Mouse (Mus musculus): ENCODE measurements around the gene Sumo1. TPM values are rescaled to one million over a fixed set of nuclear protein-coding genes. Genes with fewer than 3 reads are reported as not detected.

Sumo1 gene
- total and polyA plus RNA-seq, 3 experiments = 129 to 131 TPM; not detected in 1

DNA sequence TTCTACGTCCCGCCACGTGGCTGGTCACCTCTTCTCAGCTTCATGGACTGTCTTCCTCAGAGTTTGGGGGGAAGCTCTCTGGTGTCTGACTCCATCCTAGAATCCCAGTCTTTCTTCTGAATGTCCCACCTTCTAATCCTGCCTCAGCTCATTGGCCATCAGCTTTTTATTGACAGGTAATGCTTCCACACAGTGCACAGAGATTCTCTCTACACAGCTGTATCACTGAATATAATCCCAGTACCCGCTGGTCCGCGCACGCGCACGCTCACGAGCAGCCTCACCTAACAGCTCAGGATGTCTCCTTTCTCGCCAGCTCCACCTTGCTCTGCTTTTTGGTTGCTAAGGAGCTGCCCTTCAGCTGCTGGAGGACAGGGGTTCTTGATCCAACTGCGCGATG lies 64.2 kb downstream of the Sumo1 start:
- H3K9ac ChIP-seq (ENCODE audit: control insufficient read depth, low read depth, low read length, poor library complexity, severe bottlenecking) = no peak overlapping the region
- peaks cover 3% of the 10 kb centered on the region in 2 experiments; a peak in 3 of 4 replicates for H3K27me3 ChIP-seq (ENCODE audit: control insufficient read depth in 1 of 2, insufficient read depth in 2 of 2, low read length in 2 of 2)
- no peak for TF ChIP-seq JUND (IDR thresholded peaks at IDR 0.05; ENCODE audit: low read depth, low read length)
- TF ChIP-seq KAT2A (conservative IDR thresholded peaks at IDR 0.05; ENCODE audit: low read depth, low read length) = no peak
- TF ChIP-seq E2F4 (IDR thresholded peaks at IDR 0.05; ENCODE audit: borderline replicate concordance, low read depth, low read length) = no peak
- no peak for TF ChIP-seq SIN3A (IDR thresholded peaks at IDR 0.05; ENCODE audit: low read length)
- TF ChIP-seq GATA1 (IDR thresholded peaks at IDR 0.05; ENCODE audit: low read depth, low read length) = no peak
- no peak for TF ChIP-seq CHD2 (IDR thresholded peaks at IDR 0.05; ENCODE audit: low read length)
- no peak for TF ChIP-seq ZKSCAN1 (IDR thresholded peaks at IDR 0.05; ENCODE audit: low read depth, low read length)
- no peak for TF ChIP-seq TBP (IDR thresholded peaks at IDR 0.05; ENCODE audit: low read depth, low read length)
- TF ChIP-seq ETS1 (IDR thresholded peaks at IDR 0.05; ENCODE audit: low read depth, low read length) = no peak
- TF ChIP-seq RCOR1 (IDR thresholded peaks at IDR 0.05; ENCODE audit: low read depth, low read length) = no peak
- no peak for TF ChIP-seq RAD21 (IDR thresholded peaks at IDR 0.05; ENCODE audit: low read depth, low read length)
- no peak for TF ChIP-seq CHD1 (IDR thresholded peaks at IDR 0.05; ENCODE audit: low read depth, low read length)
- TF ChIP-seq BHLHE40 (IDR thresholded peaks at IDR 0.05; ENCODE audit: borderline replicate concordance, low read depth, low read length) = no peak
- TF ChIP-seq NELFE (IDR thresholded peaks at IDR 0.05; ENCODE audit: low read depth, low read length) = no peak
- no peak for TF ChIP-seq MAFK (IDR thresholded peaks at IDR 0.05; ENCODE audit: borderline replicate concordance, low read depth, low read length)
- no peak for TF ChIP-seq NRF1 (IDR thresholded peaks at IDR 0.05; ENCODE audit: insufficient read depth, low read depth, low read length, poor library complexity, severe bottlenecking)
- TF ChIP-seq SMC3 (IDR thresholded peaks at IDR 0.05; ENCODE audit: low read depth, low read length) = no peak
- TF ChIP-seq CTCF (IDR thresholded peaks at IDR 0.05 in 2 of 3, conservative IDR thresholded peaks at IDR 0.05 in 1 of 3; ENCODE audit: control insufficient read depth in 1 of 3, insufficient read depth in 1 of 3, low read depth in 2 of 3, low read length in 3 of 3, poor library complexity in 1 of 3, severe bottlenecking in 1 of 3) = no peak
- TF ChIP-seq TAL1 (IDR thresholded peaks at IDR 0.05; ENCODE audit: low read length) = no peak
- DNase-seq (ENCODE audit: low read depth, low spot score) = no peak
- H3K36me3 ChIP-seq (ENCODE audit: control insufficient read depth in 1 of 2, insufficient read depth in 2 of 2, low read length in 2 of 2) = no peaks in the 10 kb centered on the region
- H3K79me2 ChIP-seq (ENCODE audit: control insufficient read depth, insufficient read depth, low read length, poor library complexity) = no peaks in the 10 kb centered on the region
- no peaks in the 10 kb centered on the region for H3K9me3 ChIP-seq (replicated peaks; ENCODE audit: insufficient read depth, low read length)
- H3K4me3 ChIP-seq (ENCODE audit: control insufficient read depth in 1 of 2, insufficient read depth in 1 of 2, low read depth in 2 of 2, low read length in 2 of 2) = no peak overlapping the region
- 0 out of 4 replicates have a peak, but pooled peaks cover 0 to 2% of the 10 kb centered on the region in 2 experiments for H3K4me1 ChIP-seq (ENCODE audit: control insufficient read depth in 1 of 2, insufficient read depth in 2 of 2, low read length in 2 of 2)
- no peak overlapping the region for H3K27ac ChIP-seq (ENCODE audit: control insufficient read depth, low read depth, low read length)

DNA sequence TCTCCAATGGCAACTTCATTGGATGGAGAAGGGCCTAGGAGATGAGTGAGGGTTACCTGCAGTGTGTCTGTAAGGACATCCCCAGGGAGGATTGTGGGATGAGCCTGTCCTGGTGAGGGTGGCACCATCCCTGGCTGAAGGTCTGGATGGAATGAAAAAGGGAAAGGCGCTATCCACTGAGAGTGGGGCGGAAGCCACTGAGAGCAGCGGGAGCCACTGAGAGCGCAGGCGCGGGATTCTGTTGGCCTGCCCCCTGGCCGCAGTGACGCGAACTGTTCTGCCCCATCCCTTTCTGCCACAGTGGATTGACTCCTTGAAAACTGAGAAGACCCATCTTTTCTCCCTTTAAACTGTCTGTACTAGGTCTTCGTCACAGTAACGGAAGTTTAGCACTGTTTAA lies 66.7 kb downstream of the Sumo1 start:
- peaks cover 3% of the 10 kb centered on the region in 2 experiments for H3K27me3 ChIP-seq (ENCODE audit: control insufficient read depth in 1 of 2, insufficient read depth in 2 of 2, low read length in 2 of 2)
- H3K79me2 ChIP-seq (ENCODE audit: control insufficient read depth, insufficient read depth, low read length, poor library complexity) = no peaks in the 10 kb centered on the region
- TF ChIP-seq ZC3H11A (IDR thresholded peaks at IDR 0.05; ENCODE audit: low read depth, low read length) (no peak), NRF1 (IDR thresholded peaks at IDR 0.05; ENCODE audit: insufficient read depth, low read depth, low read length, poor library complexity, severe bottlenecking) (no peak), CHD1 (IDR thresholded peaks at IDR 0.05; ENCODE audit: low read depth, low read length) (no peak), TCF12 (IDR thresholded peaks at IDR 0.05; ENCODE audit: low read depth, low read length) (no peak), RCOR1 (IDR thresholded peaks at IDR 0.05; ENCODE audit: low read depth, low read length) (no peak), GABPA (IDR thresholded peaks at IDR 0.05; ENCODE audit: low read depth, low read length) (no peak), USF2 (IDR thresholded peaks at IDR 0.05; ENCODE audit: borderline replicate concordance in 1 of 2, insufficient read depth in 1 of 2, low read depth in 1 of 2, low read length in 2 of 2) (no peak), POLR2AphosphoS5 (IDR thresholded peaks at IDR 0.05; ENCODE audit: borderline replicate concordance, low read depth, low read length) (no peak), ELF1 (IDR thresholded peaks at IDR 0.05; ENCODE audit: low read depth, low read length) (no peak), ZKSCAN1 (IDR thresholded peaks at IDR 0.05; ENCODE audit: low read depth, low read length) (no peak), ZMIZ1 (IDR thresholded peaks at IDR 0.05; ENCODE audit: low read depth, low read length) (no peak), POLR2AphosphoS2 (IDR thresholded peaks at IDR 0.05; ENCODE audit: low read length) (no peak), NELFE (IDR thresholded peaks at IDR 0.05; ENCODE audit: low read depth, low read length) (no peak), TAL1 (IDR thresholded peaks at IDR 0.05; ENCODE audit: low read length) (no peak), BHLHE40 (IDR thresholded peaks at IDR 0.05; ENCODE audit: borderline replicate concordance, low read depth, low read length) (no peak), MEF2A (IDR thresholded peaks at IDR 0.05; ENCODE audit: extremely low read depth, insufficient replicate concordance, low read depth, low read length, poor library complexity, severe bottlenecking) (no peak), HCFC1 (IDR thresholded peaks at IDR 0.05; ENCODE audit: low read depth, low read length) (no peak), MYC (IDR thresholded peaks at IDR 0.05; ENCODE audit: low read depth, low read length) (no peak), MXI1 (IDR thresholded peaks at IDR 0.05; ENCODE audit: low read depth, low read length) (no peak)
- no peak overlapping the region for H3K9ac ChIP-seq (ENCODE audit: control insufficient read depth, low read depth, low read length, poor library complexity, severe bottlenecking)
- no peaks in the 10 kb centered on the region for H3K9me3 ChIP-seq (replicated peaks; ENCODE audit: insufficient read depth, low read length)
- H3K27ac ChIP-seq (ENCODE audit: control insufficient read depth, low read depth, low read length) = no peak overlapping the region
- H3K4me3 ChIP-seq (ENCODE audit: control insufficient read depth in 1 of 2, insufficient read depth in 1 of 2, low read depth in 2 of 2, low read length in 2 of 2) = no peak overlapping the region
- no peaks in the 10 kb centered on the region for H3K4me1 ChIP-seq (ENCODE audit: control insufficient read depth in 1 of 2, insufficient read depth in 2 of 2, low read length in 2 of 2)
- DNase-seq (ENCODE audit: low read depth, low spot score) = no peak
- H3K36me3 ChIP-seq (ENCODE audit: control insufficient read depth in 1 of 2, insufficient read depth in 2 of 2, low read length in 2 of 2) = no peaks in the 10 kb centered on the region
